Mouse (Mus musculus) ES-Bruce4 (cell line): ENCODE results near the gene Chrna9. TPM values are rescaled to one million over a fixed set of nuclear protein-coding genes. Genes with fewer than 3 reads are reported as not detected.

Source experiments
- H3K27ac ChIP-seq: 2 replicates; pipeline ENCODE4 v1.5.1; 2012; ENCODE audit warnings: low read length, inconsistent platforms; ENCODE audit not compliant: insufficient read depth
- H3K27me3 ChIP-seq: 2 replicates; pipeline ENCODE4 v1.6.1; 2012; ENCODE audit warnings: mild to moderate bottlenecking, low read length, inconsistent platforms; ENCODE audit not compliant: control insufficient read depth, poor library complexity, insufficient read depth, severe bottlenecking
- H3K36me3 ChIP-seq: 2 replicates; pipeline ENCODE4 v1.6.1; 2012; ENCODE audit warnings: inconsistent platforms, mild to moderate bottlenecking, low read length, moderate library complexity; ENCODE audit not compliant: control insufficient read depth, poor library complexity, insufficient read depth, severe bottlenecking
- H3K4me1 ChIP-seq: one replicate; pipeline ENCODE4 v1.8.1; 2011; ENCODE audit warnings: low read length; ENCODE audit not compliant: control insufficient read depth, insufficient read depth
- H3K4me3 ChIP-seq: 2 replicates; pipeline ENCODE4 v1.5.1; 2011; ENCODE audit warnings: low read depth, mild to moderate bottlenecking, low read length
- H3K9ac ChIP-seq: 2 replicates; pipeline ENCODE4 v1.6.1; 2012; ENCODE audit warnings: low read depth, mild to moderate bottlenecking, inconsistent platforms; ENCODE audit not compliant: poor library complexity, severe bottlenecking
- H3K9me3 ChIP-seq: replicated peaks from 2 replicates; pipeline ENCODE4 v1.6.1; 2012; ENCODE audit warnings: mild to moderate bottlenecking, low read length, inconsistent platforms; ENCODE audit not compliant: control insufficient read depth, poor library complexity, insufficient read depth, severe bottlenecking
- CTCF ChIP-seq: IDR thresholded peaks from one replicate; pipeline ENCODE4 v1.8.1; 2011; ENCODE audit warnings: low read depth, low read length
- EP300 ChIP-seq: IDR thresholded peaks from 2 replicates; pipeline ENCODE4 v1.6.1; 2011; ENCODE audit warnings: low read depth, low read length; ENCODE audit not compliant: insufficient read depth
- POLR2A ChIP-seq: IDR thresholded peaks from one replicate; pipeline ENCODE4 v1.8.1; 2011; ENCODE audit warnings: low read length; ENCODE audit not compliant: insufficient read depth
- polyA plus RNA-seq: library from polyadenylated mRNA; stranded (reverse); fragments of >200 nt; gene quantifications from 2 replicates; pipeline ENCODE4 v1.2.4, GENCODE M21; 2011; ENCODE audit warnings: low read depth; ENCODE audit not compliant: missing spikeins, insufficient read depth, insufficient read length

The Chrna9 gene
- polyA plus RNA-seq, 1 experiment = 5.6 TPM

DNA sequence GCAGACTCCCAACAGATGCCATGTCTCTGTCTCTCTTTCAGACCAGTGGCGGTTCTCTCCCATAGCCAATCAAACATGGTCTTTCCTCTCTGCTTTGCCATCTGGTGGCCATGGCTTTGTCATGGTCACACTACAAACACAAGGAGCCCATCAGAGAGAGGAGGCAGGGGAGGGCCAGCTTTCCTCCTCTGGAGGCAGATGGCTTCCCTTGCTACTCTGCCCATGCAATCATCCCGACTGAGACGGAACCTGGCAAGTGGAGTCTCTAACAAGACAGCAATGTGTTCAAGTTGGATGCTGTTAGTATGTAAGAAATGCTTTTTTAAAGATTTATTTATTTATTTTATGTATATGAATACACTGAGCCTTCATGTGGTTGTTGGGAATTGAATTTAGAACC is 14.8 kb upstream of the Chrna9 start:
- Histone ChIP-seq H3K4me1 (no peaks in the 10 kb centered on the region), H3K4me3 (no peak overlapping the region), H3K27me3 (no peaks in the 10 kb centered on the region), H3K27ac (no peak overlapping the region), H3K9ac (no peak overlapping the region), H3K9me3 (no peaks in the 10 kb centered on the region), H3K36me3 (no peaks in the 10 kb centered on the region)
- TF ChIP-seq POLR2A (no peak), CTCF (no peak), EP300 (no peak)

- Histone ChIP-seq H3K9ac (no peak overlapping the region), H3K9me3 (no peaks in the 10 kb centered on the region), H3K27me3 (no peaks in the 10 kb centered on the region), H3K36me3 (no peaks in the 10 kb centered on the region), H3K27ac (no peak overlapping the region), H3K4me1 (no peaks in the 10 kb centered on the region), H3K4me3 (no peak overlapping the region)
- no peak for TF ChIP-seq EP300
Observed at GRCm38 (mm10) chr5:65920701-65921426, 13.9 kb upstream of the Chrna9 start.

DNA sequence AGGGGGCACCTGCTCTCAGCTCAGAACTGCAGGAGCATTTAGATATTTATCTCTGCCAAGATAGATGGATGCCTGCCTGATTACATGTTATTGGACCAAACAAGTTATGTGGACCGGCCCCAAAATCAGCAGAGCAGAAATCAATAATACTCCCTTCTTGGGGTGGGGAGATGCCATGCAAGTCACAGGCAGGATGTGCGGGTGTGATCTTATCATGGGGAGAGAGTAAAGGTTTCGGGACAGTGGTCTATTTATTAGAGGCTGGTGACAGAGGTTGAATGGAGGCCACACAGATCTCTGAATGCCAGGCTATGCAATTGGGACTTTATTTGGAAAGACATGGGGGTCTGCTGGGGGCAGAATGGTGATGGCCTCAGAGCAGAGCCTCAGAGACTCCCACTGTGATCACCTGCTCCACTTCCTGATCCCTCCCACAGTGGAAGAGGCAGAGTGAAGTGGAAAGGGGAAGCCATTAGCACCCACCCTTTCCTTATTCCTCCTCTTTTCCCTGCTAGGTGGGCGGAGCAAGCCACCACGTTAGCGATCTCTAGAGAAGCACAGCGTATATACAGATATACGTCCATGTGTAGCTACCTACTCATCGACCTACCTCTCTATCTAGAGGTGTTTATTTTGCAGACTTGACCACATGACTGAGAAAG is 13.1 kb upstream of the Chrna9 start:
- H3K9me3 ChIP-seq = no peaks in the 10 kb centered on the region
- H3K27ac ChIP-seq = no peak overlapping the region
- TF ChIP-seq POLR2A (no peak), CTCF (no peak), EP300 (no peak)
- no peak overlapping the region for H3K4me3 ChIP-seq
- H3K27me3 ChIP-seq = no peaks in the 10 kb centered on the region
- no peaks in the 10 kb centered on the region for H3K4me1 ChIP-seq
- no peaks in the 10 kb centered on the region for H3K36me3 ChIP-seq
- H3K9ac ChIP-seq = no peak overlapping the region

DNA sequence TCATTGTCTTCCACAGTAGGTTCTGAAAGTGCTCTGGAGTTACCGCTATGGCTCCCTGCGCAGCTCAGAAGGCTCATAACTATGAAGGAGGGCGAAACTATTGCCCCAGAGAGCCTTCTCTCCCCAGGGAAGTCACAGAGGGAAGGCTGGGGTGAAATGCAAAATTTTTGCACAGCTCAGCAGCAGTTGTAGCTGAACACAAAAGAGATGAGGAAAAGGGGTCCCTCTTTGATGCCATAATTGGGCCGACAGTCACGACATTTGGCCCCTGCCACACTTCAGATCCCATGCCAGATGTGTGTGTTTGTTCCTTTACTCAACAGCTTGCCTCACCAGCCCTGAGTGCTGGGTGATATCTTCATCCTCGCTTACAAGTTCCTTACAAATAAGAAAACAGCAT is 8.1 kb upstream of the Chrna9 start:
- H3K4me1 ChIP-seq = no peaks in the 10 kb centered on the region
- no peak overlapping the region for H3K27ac ChIP-seq
- H3K27me3 ChIP-seq = no peaks in the 10 kb centered on the region
- H3K9me3 ChIP-seq = no peaks in the 10 kb centered on the region
- TF ChIP-seq EP300 (no peak), POLR2A (no peak), CTCF (no peak)
- no peak overlapping the region for H3K9ac ChIP-seq
- no peak overlapping the region for H3K4me3 ChIP-seq
- H3K36me3 ChIP-seq = no peaks in the 10 kb centered on the region

DNA sequence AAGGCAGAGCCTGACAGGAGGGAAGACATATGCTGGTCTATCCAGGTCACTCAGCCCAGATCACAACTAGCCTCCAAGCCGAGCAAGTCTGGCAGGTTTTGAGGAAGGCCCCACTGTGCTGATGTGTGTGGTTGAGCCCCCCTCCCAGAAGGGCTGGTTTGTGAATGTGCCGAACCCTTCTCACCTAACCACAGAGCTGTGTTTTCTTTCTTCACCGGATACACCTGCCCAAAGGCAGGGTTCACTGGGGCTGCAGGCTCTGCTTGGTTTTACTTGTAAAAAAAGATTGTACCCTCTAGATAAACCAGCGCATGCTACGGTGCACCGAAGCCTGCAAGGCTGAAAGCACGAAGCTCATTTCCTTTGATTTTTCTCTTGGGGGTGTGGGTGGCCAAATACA is 5.6 kb upstream of the Chrna9 start:
- Histone ChIP-seq H3K9ac (no peak overlapping the region), H3K9me3 (no peaks in the 10 kb centered on the region), H3K4me1 (no peaks in the 10 kb centered on the region), H3K27ac (no peak overlapping the region), H3K27me3 (no peaks in the 10 kb centered on the region), H3K4me3 (no peak overlapping the region), H3K36me3 (no peaks in the 10 kb centered on the region)
- TF ChIP-seq EP300 (no peak), POLR2A (no peak), CTCF (no peak)

GRCm38 (mm10) chr5:65930171-65930570 is 4.5 kb upstream of the Chrna9 start:
- TF ChIP-seq EP300 (no peak), POLR2A (no peak), CTCF (no peak)
- Histone ChIP-seq H3K4me3 (no peak overlapping the region), H3K36me3 (no peaks in the 10 kb centered on the region), H3K4me1 (no peaks in the 10 kb centered on the region), H3K27ac (no peak overlapping the region), H3K27me3 (no peaks in the 10 kb centered on the region), H3K9me3 (no peaks in the 10 kb centered on the region), H3K9ac (no peak overlapping the region)
